ENCODE assay signal across 9 mouse cellular contexts in the genomic region with DNA sequence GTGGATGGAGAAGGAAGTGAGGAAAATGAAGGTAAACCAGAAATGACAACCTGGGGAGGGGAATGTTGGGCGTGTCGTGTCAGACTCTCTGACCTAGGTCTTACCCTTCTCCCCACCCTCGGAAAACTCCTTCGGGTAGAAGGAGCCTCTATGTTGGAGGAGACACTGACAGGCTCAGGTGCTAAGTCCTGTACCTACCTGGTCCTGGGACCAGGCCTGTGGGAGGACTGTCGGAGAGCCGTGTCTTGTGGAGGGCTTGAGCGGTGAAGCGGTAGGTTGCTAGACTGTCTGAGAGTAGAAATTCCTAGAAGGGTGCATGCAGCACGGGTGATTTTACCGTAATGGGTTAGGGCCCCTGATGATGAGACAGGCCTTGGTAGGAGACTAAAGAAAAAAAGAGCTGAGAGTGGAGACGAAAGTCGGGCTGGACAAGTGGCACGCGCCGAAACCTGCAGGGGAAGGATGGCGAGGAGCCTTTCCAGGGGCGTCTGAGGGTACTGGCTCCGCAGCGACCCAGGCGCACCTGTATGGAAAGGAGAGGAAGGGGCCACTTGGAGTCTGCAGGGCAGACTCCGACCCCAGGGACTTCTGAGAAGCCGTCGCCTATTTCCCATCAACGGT. TPM values are rescaled to one million over a fixed set of nuclear protein-coding genes. Genes with fewer than 3 reads are reported as not detected.
DNase-seq lines count a peak whose midpoint lies in the region; ATAC-seq and TF ChIP-seq lines count a peak whose summit lies in the region.
"Had no signal": no experiment of that assay in that cellular context is flagged by ENCODE, and none has a peak within 500 bp of the region (broad histone marks: within the 10 kb centered on the region; RNA-seq: fewer than 3 reads in every experiment).

A gene (plus strand): TSS at position 130 of the 621 bp plus-strand sequence.

- peak within 1 kb of the TSS; percentile 64 for H3K4me2 ChIP-seq in lung, postnatal 0 days (replicated peaks; ENCODE audit: low read depth, low read length)
- H3K4me2 ChIP-seq in limb, embryonic 13.5 days (replicated peaks) = peak within 1 kb of the TSS; percentile 71

- no peaks in the 10 kb centered on the region for H3K9me3 ChIP-seq in lung, postnatal 0 days (ENCODE audit: low read length)
- no peaks in the 10 kb centered on the region for H3K9me3 ChIP-seq in limb, embryonic 13.5 days

- peak within 1 kb of the TSS; percentile 50 for H3K9ac ChIP-seq in lung, postnatal 0 days (replicated peaks; ENCODE audit: low read depth)
- H3K9ac ChIP-seq in limb, embryonic 13.5 days = no peak within 1 kb of the TSS

- no peak for TF ChIP-seq CTCF in lung, postnatal 0 days (IDR thresholded peaks at IDR 0.05)
- no peak for TF ChIP-seq CTCF in small intestine, adult 2 months (IDR thresholded peaks at IDR 0.05; ENCODE audit: extremely low read depth, insufficient read length, insufficient replicate concordance, low read depth, low read length)

- peak; percentile 86 for DNase-seq in heart, adult 11 months
- no peak for DNase-seq in heart, adult 9 months (ENCODE audit: low spot score in 2 of 2)
- DNase-seq in lung, postnatal 0 days (ENCODE audit: low spot score) = no peak
- no peak for DNase-seq in lung, postnatal 25 days (ENCODE audit: low spot score)
- DNase-seq in ovary, adult 18-20 months (ENCODE audit: low spot score) = no peak
- no peak for DNase-seq in left cerebral cortex, postnatal 14 days (ENCODE audit: low spot score in 2 of 2)
- DNase-seq: cerebellum, postnatal 25 days had no signal

- TF ChIP-seq POLR2A in small intestine, adult 2 months (IDR thresholded peaks at IDR 0.05; ENCODE audit: low read depth, low read length) = no peak

- H3K27me3 ChIP-seq in lung, postnatal 0 days (replicated peaks; ENCODE audit: insufficient read depth, low read length) = peaks cover 16% of the 10 kb centered on the region
- H3K27me3 ChIP-seq in limb, embryonic 13.5 days = peaks cover 88% of the 10 kb centered on the region
- H3K27me3 ChIP-seq in small intestine, adult 2 months (ENCODE audit: control insufficient read depth, insufficient read depth, low read length) = no peaks in the 10 kb centered on the region

- peak within 1 kb of the TSS; percentile 87 for H3K27ac ChIP-seq in lung, postnatal 0 days (ENCODE audit: low read length)
- H3K27ac ChIP-seq in limb, embryonic 13.5 days = no peak within 1 kb of the TSS
- H3K27ac ChIP-seq in small intestine, adult 2 months (ENCODE audit: insufficient read depth, low read depth, low read length) = peak within 1 kb of the TSS; percentile 99

- intact Hi-C loops in left cerebral cortex, postnatal 14 days (cut with DNase I) = no loop called here

- no peak for TF ChIP-seq EP300 in lung, postnatal 0 days (IDR thresholded peaks at IDR 0.05)

- 0 out of 2 replicates have a peak, but pooled peaks have one; percentile 13 for ATAC-seq in lung, postnatal 0 days
- no peak for ATAC-seq in limb, embryonic 13.5 days (ENCODE audit: low FRiP score, low read depth)

- WGBS in lung, postnatal 0 days = 9% methylated on average over 23 of the region's 24 CpGs
- 13% methylated on average over 24 of the region's 24 CpGs for WGBS in limb, embryonic 13.5 days
- WGBS in small intestine, adult 2 months = 10% methylated on average over 24 of the region's 24 CpGs

- peaks cover 7% of the 10 kb centered on the region; the same call in 1 of the 2 replicates for H3K36me3 ChIP-seq in lung, postnatal 0 days (ENCODE audit: insufficient read depth, low read length)
- peaks cover 23% of the 10 kb centered on the region for H3K36me3 ChIP-seq in limb, embryonic 13.5 days
- H3K36me3 ChIP-seq in small intestine, adult 2 months (ENCODE audit: control insufficient read depth, insufficient read depth, low read length) = peaks cover 24% of the 10 kb centered on the region

- H3K4me1 ChIP-seq in lung, postnatal 0 days (ENCODE audit: insufficient read depth, low read depth, low read length) = no peaks in the 10 kb centered on the region
- H3K4me1 ChIP-seq in limb, embryonic 13.5 days = peaks cover 20% of the 10 kb centered on the region
- peaks cover 16% of the 10 kb centered on the region; the same call in 1 of the 2 replicates for H3K4me1 ChIP-seq in small intestine, adult 2 months (ENCODE audit: control insufficient read depth, insufficient read depth, insufficient read length, low read length)

- H3K4me3 ChIP-seq in lung, postnatal 0 days (ENCODE audit: low read depth, low read length) = peak within 1 kb of the TSS; percentile 49
- peak within 1 kb of the TSS; percentile 46 for H3K4me3 ChIP-seq in limb, embryonic 13.5 days
- peak within 1 kb of the TSS; percentile 78 for H3K4me3 ChIP-seq in small intestine, adult 2 months (ENCODE audit: low read depth, low read length)

RNA-seq across cellular contexts. Expression of the gene that starts here (rescaled TPM):
- polyA plus RNA-seq in lung, postnatal 0 days (2015; fragmentation: Nextera tagmentation; extraction: Ambion mirVana) = 212 and 230 TPM in 2 replicates
- 13.4 and 14.4 TPM in 2 replicates for polyA plus RNA-seq in limb, embryonic 13.5 days (2015; fragmentation: Nextera tagmentation; extraction: Ambion mirVana)
- polyA plus RNA-seq in small intestine, adult 2 months (2012; rRNA removed) = 521 and 1,844 TPM in 2 replicates
- total RNA-seq in left cerebral cortex, postnatal 14 days (2021) = not detected

Comparison
In these comparisons a context has a peak if more than half of its experiments do, and no peak if none do; other contexts are left out.
1. RNA of the gene that starts here (polyA plus RNA-seq): 521 to 1,844 TPM in small intestine, adult 2 months and 212 to 230 TPM in lung, postnatal 0 days; 13.4 to 14.4 TPM in limb, embryonic 13.5 days; every median in the first group is over 10 times any median in the second.
2. Peak in every context shown above with its lines, with median percentiles within 50 percentile points of each other: H3K4me3 ChIP-seq.